Mouse (Mus musculus) embryonic facial prominence, embryonic 14.5 days (tissue): ENCODE measurements around the gene Gm10721. TPM values are rescaled to one million over a fixed set of nuclear protein-coding genes. Genes with fewer than 3 reads are reported as not detected.
"Not testable (repeated sequence)": the region's sequence is repeated elsewhere in the genome, so short reads cannot be mapped to it uniquely, and the experiment has no call there.

Experiments used
- ATAC-seq: fragments of 200-750 bp; cut with Nextera tagmentation; 2 replicates; pipeline ENCODE4 v1.8.0; 2017; ENCODE audit warnings: low read depth, moderate number of reproducible peaks, moderate TSS enrichment
- DNase-seq: peaks from one replicate; pipeline ENCODE4 v3.0.0-alpha.2; 2015; ENCODE audit warnings: low spot score
- H3K27ac ChIP-seq: fragments of 300-500 bp; sonication (generic); replicated peaks from 2 replicates; pipeline ENCODE4 v1.5.1; 2014; ENCODE audit warnings: low read depth, mild to moderate bottlenecking, low read length, moderate library complexity
- H3K27me3 ChIP-seq: fragments of 300-500 bp; sonication (generic); replicated peaks from 2 replicates; pipeline ENCODE4 v1.6.1; 2014; ENCODE audit warnings: low read length; ENCODE audit not compliant: control insufficient read depth, insufficient read depth
- H3K36me3 ChIP-seq: fragments of 300-500 bp; sonication (generic); 2 replicates; pipeline ENCODE4 v1.6.1; 2014; ENCODE audit warnings: low read length, mixed read lengths; ENCODE audit not compliant: control insufficient read depth, insufficient read depth
- H3K4me1 ChIP-seq: fragments of 300-500 bp; sonication (generic); 2 replicates; pipeline ENCODE4 v1.6.1; 2014; ENCODE audit warnings: antibody characterized with exemption, low read length; ENCODE audit not compliant: control insufficient read depth, insufficient read depth
- H3K4me2 ChIP-seq: fragments of 300-500 bp; sonication (generic); 2 replicates; pipeline ENCODE4 v1.6.1; 2014; ENCODE audit warnings: low read depth, mild to moderate bottlenecking, low read length, moderate library complexity, mixed read lengths
- H3K4me3 ChIP-seq: fragments of 300-500 bp; sonication (generic); 2 replicates; pipeline ENCODE4 v1.5.1; 2014; ENCODE audit warnings: low read depth, mild to moderate bottlenecking, low read length
- H3K9ac ChIP-seq: fragments of 300-500 bp; sonication (generic); 2 replicates; pipeline ENCODE4 v1.6.1; 2014; ENCODE audit warnings: low read depth, mild to moderate bottlenecking, low read length, moderate library complexity, mixed read lengths
- H3K9me3 ChIP-seq: fragments of 300-500 bp; sonication (generic); 2 replicates; pipeline ENCODE4 v1.6.1; 2016; ENCODE audit warnings: low read length; ENCODE audit not compliant: control insufficient read depth
- WGBS: fragments of 180-500 bp; shearing (Covaris S2); extraction: QIAGEN DNeasy Blood & Tissue Kit; methylation state at CpG from one replicate; pipeline ENCODE4 v1.1.7; 2014; 5-methylcytosine and 5-hydroxymethylcytosine counted together
- microRNA-seq: library from miRNA; unstranded; fragments of <30 nt; microRNA quantifications from one replicate; pipeline ENCODE4, GENCODE M21; 2016; ENCODE audit warnings: borderline number of aligned reads
- polyA plus RNA-seq: library from polyadenylated mRNA; unstranded; fragments of >200 nt; fragmentation: Nextera tagmentation; extraction: Ambion mirVana; gene quantifications from 2 replicates; pipeline ENCODE4 v1.2.1, GENCODE M21; 2014

The Gm10721 gene
- polyA plus RNA-seq, 1 experiment from 2014 or later: not detected

GRCm38 (mm10) chr9:3030677-3031318 lies 17.9 kb downstream of the Gm10721 start:
- H3K4me1 ChIP-seq, H3K4me2 ChIP-seq, H3K4me3 ChIP-seq, ATAC-seq, H3K27me3 ChIP-seq, H3K36me3 ChIP-seq, H3K27ac ChIP-seq, H3K9me3 ChIP-seq, H3K9ac ChIP-seq: not testable (repeated sequence)
- WGBS: 65% methylated on average over 2 of the region's 10 CpGs
- DNase-seq: peak; percentile 90

- WGBS: no CpG with 5 or more reads among the region's 8 CpGs
- not testable (repeated sequence) for H3K4me1 ChIP-seq, H3K4me3 ChIP-seq, DNase-seq, H3K9me3 ChIP-seq, H3K27me3 ChIP-seq, H3K27ac ChIP-seq, ATAC-seq, H3K4me2 ChIP-seq, H3K36me3 ChIP-seq, H3K9ac ChIP-seq
Measured at GRCm38 (mm10) chr9:3034299-3034698, 21.4 kb downstream of the Gm10721 start, which contains the start of gene Gm17535. TSS of gene Gm17535 (plus strand) at chr9:3034599.

- not testable (repeated sequence) for H3K9ac ChIP-seq, DNase-seq, ATAC-seq, H3K27ac ChIP-seq, H3K27me3 ChIP-seq, H3K4me1 ChIP-seq, H3K9me3 ChIP-seq, H3K4me2 ChIP-seq, H3K36me3 ChIP-seq, H3K4me3 ChIP-seq
- 70% methylated on average over 6 of the region's 8 CpGs for WGBS
Measured at GRCm38 (mm10) chr9:3036577-3036976, 23.6 kb downstream of the Gm10721 start, which contains the start of gene Gm10715. TSS of gene Gm10715 (plus strand) at chr9:3036877.

- not testable (repeated sequence) for H3K27ac ChIP-seq, H3K4me2 ChIP-seq, H3K4me1 ChIP-seq, ATAC-seq, H3K36me3 ChIP-seq, H3K27me3 ChIP-seq, H3K9ac ChIP-seq, DNase-seq, H3K9me3 ChIP-seq, H3K4me3 ChIP-seq
- WGBS: 60% methylated on average over 4 of the region's 4 CpGs
Measured at GRCm38 (mm10) chr9:3038161-3038560, 25.2 kb downstream of the Gm10721 start.

Small RNA genes lying within 50 kb of the gene (microRNA-seq; reads per million reads assigned to microRNA genes)
- not detected for gene Mir101c

Other genes with a start within 250 kb of the Gm10721 start
- gene Gm10722, start 12.2 kb upstream of the Gm10721 start, polyA plus RNA-seq: not detected in 2 replicates
- not detected in 2 replicates for gene Gm11168, start 9.8 kb upstream of the Gm10721 start, polyA plus RNA-seq
- gene Gm10720, start 2.5 kb downstream of the Gm10721 start, polyA plus RNA-seq: not detected in 2 replicates
- not detected in 2 replicates for gene Gm10719, start 4.3 kb downstream of the Gm10721 start, polyA plus RNA-seq
- gene Gm10718, start 10.4 kb downstream of the Gm10721 start, polyA plus RNA-seq: not detected in 2 replicates
- gene Gm10717, start 12.3 kb downstream of the Gm10721 start, polyA plus RNA-seq: not detected in 2 replicates
- gene Gm17535, start 21.5 kb downstream of the Gm10721 start, polyA plus RNA-seq: not detected in 2 replicates
- gene Gm10715, start 23.7 kb downstream of the Gm10721 start, polyA plus RNA-seq: not detected in 2 replicates